8 mouse cellular contexts compared by ENCODE assay signal in genomic region chr1:173333312-173334253, GRCm38 (mm10). TPM values are rescaled to one million over a fixed set of nuclear protein-coding genes. Genes with fewer than 3 reads are reported as not detected.
DNase-seq lines count a peak whose midpoint lies in the region; ATAC-seq and TF ChIP-seq lines count a peak whose summit lies in the region.
"Had no signal": no experiment of that assay in that cellular context is flagged by ENCODE, and none has a peak within 500 bp of the region (broad histone marks: within the 10 kb centered on the region; RNA-seq: fewer than 3 reads in every experiment).

Ackr1 (minus strand) TSS chr1:173333750.

- no peak within 1 kb of the TSS for H3K9ac ChIP-seq in lung, embryonic 14.5 days
- no peak within 1 kb of the TSS for H3K9ac ChIP-seq in kidney, embryonic 14.5 days (ENCODE audit: low read depth, low read length)

- H3K9me3 ChIP-seq in lung, embryonic 14.5 days (ENCODE audit: low read depth, low read length) = no peaks in the 10 kb centered on the region
- H3K9me3 ChIP-seq in kidney, embryonic 14.5 days (ENCODE audit: control insufficient read depth, low read length) = no peaks in the 10 kb centered on the region

- 38% methylated on average over 9 of the region's 9 CpGs for WGBS in lung, embryonic 14.5 days
- WGBS in kidney, embryonic 14.5 days = 71% methylated on average over 9 of the region's 9 CpGs

- no peaks in the 10 kb centered on the region for H3K36me3 ChIP-seq in lung, embryonic 14.5 days (ENCODE audit: insufficient read depth)
- H3K36me3 ChIP-seq in kidney, embryonic 14.5 days (ENCODE audit: control insufficient read depth, insufficient read depth, low read length) = no peaks in the 10 kb centered on the region

- no peaks in the 10 kb centered on the region for H3K27me3 ChIP-seq in lung, embryonic 14.5 days (ENCODE audit: insufficient read depth, low read length)
- H3K27me3 ChIP-seq in kidney, embryonic 14.5 days (ENCODE audit: control insufficient read depth, insufficient read depth, low read length) = no peaks in the 10 kb centered on the region

- no peaks in the 10 kb centered on the region for H3K4me1 ChIP-seq in lung, embryonic 14.5 days (ENCODE audit: insufficient read depth)
- H3K4me1 ChIP-seq in kidney, embryonic 14.5 days (ENCODE audit: control insufficient read depth, insufficient read depth, low read length) = no peaks in the 10 kb centered on the region; the same call in 1 of the 2 replicates

- peak; percentile 74 for ATAC-seq in lung, embryonic 14.5 days (ENCODE audit: insufficient read depth)
- no peak for ATAC-seq in kidney, embryonic 14.5 days (ENCODE audit: low FRiP score, low TSS enrichment)

- no peak for DNase-seq in lung, embryonic 14.5 days
- DNase-seq in lung, adult 18-20 months = no peak
- DNase-seq in gonadal fat pad, adult 2 months (ENCODE audit: low read depth) = no peak
- DNase-seq in liver = peak; percentile 87
- peak; percentile 49 to 68 for DNase-seq in spleen, postnatal 36 days (ENCODE audit: low spot score in 2 of 2)
- DNase-seq in urinary bladder, postnatal 25 days (ENCODE audit: low spot score) = no peak

- H3K4me2 ChIP-seq in lung, embryonic 14.5 days = peak within 1 kb of the TSS; percentile 7; the same call in 1 of the 2 replicates
- no peak within 1 kb of the TSS for H3K4me2 ChIP-seq in kidney, embryonic 14.5 days (replicated peaks; ENCODE audit: low read depth, low read length)

- H3K4me3 ChIP-seq in lung, embryonic 14.5 days (ENCODE audit: low read depth, low read length) = peak within 1 kb of the TSS; percentile 17; the same call in 1 of the 2 replicates
- no peak within 1 kb of the TSS for H3K4me3 ChIP-seq in kidney, embryonic 14.5 days (ENCODE audit: low read length)

- TF ChIP-seq CTCF in lung, embryonic 14.5 days (IDR thresholded peaks at IDR 0.05; ENCODE audit: low read depth) = no peak

- peak within 1 kb of the TSS; percentile 30; the same call in 1 of the 2 replicates for H3K27ac ChIP-seq in lung, embryonic 14.5 days (ENCODE audit: low read depth)
- no peak within 1 kb of the TSS for H3K27ac ChIP-seq in kidney, embryonic 14.5 days (ENCODE audit: low read depth, low read length)
- H3K27ac ChIP-seq: macrophage had no signal

RNA-seq across cellular contexts. Expression of gene Ackr1, which starts in this region (rescaled TPM):
- polyA plus RNA-seq in lung, embryonic 14.5 days (2014; fragmentation: Nextera tagmentation; extraction: Ambion mirVana) = 0.54 and 0.81 TPM in 2 replicates
- 9.0 and 12.5 TPM in 2 replicates for polyA plus RNA-seq in gonadal fat pad, adult 2 months (2012; rRNA removed)
- 0.37 and 0.79 TPM in 2 replicates for polyA plus RNA-seq in kidney, embryonic 14.5 days (2014; fragmentation: Nextera tagmentation; extraction: Ambion mirVana)
- polyA plus RNA-seq: macrophage had no signal

Comparison
In these comparisons a context has a peak if more than half of its experiments do, and no peak if none do; other contexts are left out.
1. Peak in ATAC-seq, H3K4me3 ChIP-seq, H3K27ac ChIP-seq and H3K4me2 ChIP-seq in lung, embryonic 14.5 days; RNA of the gene not detected or under 1 TPM.
2. DNase-seq: peak in liver (single experiment) and spleen, postnatal 36 days (2 of 2); none in lung, embryonic 14.5 days (single experiment), lung, adult 18-20 months (0 of 2), gonadal fat pad, adult 2 months (single experiment) and urinary bladder, postnatal 25 days (single experiment).